Mouse (Mus musculus): ENCODE measurements around the gene Gadd45g. TPM values are rescaled to one million over a fixed set of nuclear protein-coding genes. Genes with fewer than 3 reads are reported as not detected.
A peak's percentile ranks its signal among the peaks of the same experiment; 100 is the strongest.

Gadd45g gene
- polyA plus RNA-seq, 1 experiment from 2014 or later, result 33.0 TPM

DNA sequence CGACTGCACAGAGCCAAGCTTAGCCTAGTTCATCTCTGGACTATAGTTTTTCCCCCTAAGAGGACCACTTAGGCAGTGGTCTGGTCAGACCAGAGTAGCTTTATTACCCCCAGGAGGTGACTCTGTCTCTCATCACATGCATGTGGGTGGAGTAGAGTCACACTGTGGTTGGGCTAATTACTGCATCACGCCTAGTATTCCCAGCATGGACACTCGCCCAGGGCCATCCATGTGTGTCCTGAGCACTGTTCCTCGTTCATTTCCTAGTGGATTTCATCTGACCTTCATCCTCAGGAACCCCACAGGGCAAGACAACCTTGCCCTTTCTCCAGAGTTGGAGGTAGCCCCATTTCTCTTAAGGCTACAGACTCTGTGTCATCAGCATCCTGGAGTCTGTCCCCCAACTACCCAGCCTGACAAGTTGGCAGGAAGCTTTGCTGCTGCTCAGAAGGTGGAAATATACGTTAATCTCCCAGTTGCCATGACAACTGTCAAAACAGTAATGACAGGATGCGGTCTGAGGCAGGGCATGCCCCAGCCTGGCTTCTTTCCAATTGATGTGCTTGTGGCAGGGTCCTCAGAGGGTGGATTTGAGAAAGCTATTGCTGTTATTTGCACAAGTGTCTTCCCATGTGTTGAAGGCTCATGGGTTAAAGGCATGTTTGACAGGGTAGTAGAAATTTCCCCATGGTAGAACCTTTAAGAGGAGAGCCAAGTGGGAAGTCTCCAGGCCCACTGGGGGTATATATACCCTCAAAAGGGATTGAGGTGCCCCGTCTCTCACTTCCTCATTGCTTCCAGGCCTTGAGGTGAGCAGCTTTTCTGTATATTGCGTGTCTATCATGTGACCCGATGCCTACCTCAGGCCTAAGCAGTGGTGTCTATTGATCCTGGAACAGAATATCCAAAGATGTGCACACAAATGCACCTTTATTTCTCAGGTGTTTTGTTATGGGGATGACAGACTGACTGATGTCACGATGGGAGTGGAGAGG lies 32.6 kb upstream of the Gadd45g start:
- no peak overlapping the region for H3K4me3 ChIP-seq (ENCODE audit: low read depth, low read length)
- no peak overlapping the region for H3K4me2 ChIP-seq (ENCODE audit: low read length)
- no peaks in the 10 kb centered on the region for H3K36me3 ChIP-seq (ENCODE audit: control insufficient read depth, insufficient read depth, low read length)
- WGBS, result 48% methylated on average over 10 of the region's 10 CpGs
- DNase-seq (ENCODE audit: low spot score) (no peak), ATAC-seq (replicated peaks; ENCODE audit: low FRiP score, low TSS enrichment, low read depth) (no peak)
- no peak overlapping the region for H3K27ac ChIP-seq (ENCODE audit: low read depth)
- H3K4me1 ChIP-seq (replicated peaks; ENCODE audit: control insufficient read depth, insufficient read depth, low read length), result peaks cover 11% of the 10 kb centered on the region
- H3K9ac ChIP-seq (ENCODE audit: low read length), result no peak overlapping the region
- H3K9me3 ChIP-seq (ENCODE audit: control insufficient read depth, low read length), result no peaks in the 10 kb centered on the region
- no peaks in the 10 kb centered on the region for H3K27me3 ChIP-seq (replicated peaks; ENCODE audit: control insufficient read depth, insufficient read depth, low read length)

DNA sequence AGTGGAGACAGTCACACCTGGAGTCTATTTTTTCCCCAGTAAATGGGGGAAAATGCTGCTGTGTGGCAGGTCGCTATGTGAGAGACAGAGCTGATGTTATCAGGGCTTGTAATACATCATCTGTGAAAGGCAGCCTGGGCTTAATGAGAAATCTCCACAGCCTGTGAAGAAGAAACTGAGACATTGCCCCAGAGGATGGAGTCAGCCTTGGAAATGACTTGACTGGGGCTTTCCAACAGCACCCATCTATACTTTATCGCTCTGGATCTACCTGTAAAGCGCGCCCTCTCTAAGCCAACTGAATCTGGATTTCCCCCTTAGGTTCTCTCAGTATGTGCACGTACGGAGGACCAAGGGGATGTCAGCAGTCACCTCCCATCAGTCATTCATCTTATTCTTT lies 31.8 kb upstream of the Gadd45g start:
- DNase-seq (ENCODE audit: low spot score) (no peak), ATAC-seq (replicated peaks; ENCODE audit: low FRiP score, low TSS enrichment, low read depth) (no peak)
- Histone ChIP-seq H3K36me3 (ENCODE audit: control insufficient read depth, insufficient read depth, low read length) (no peaks in the 10 kb centered on the region), H3K4me1 (replicated peaks; ENCODE audit: control insufficient read depth, insufficient read depth, low read length) (peaks cover 11% of the 10 kb centered on the region), H3K9me3 (ENCODE audit: control insufficient read depth, low read length) (no peaks in the 10 kb centered on the region), H3K27ac (ENCODE audit: low read depth) (no peak overlapping the region), H3K4me2 (ENCODE audit: low read length) (no peak overlapping the region), H3K9ac (ENCODE audit: low read length) (no peak overlapping the region), H3K27me3 (replicated peaks; ENCODE audit: control insufficient read depth, insufficient read depth, low read length) (no peaks in the 10 kb centered on the region), H3K4me3 (ENCODE audit: low read depth, low read length) (no peak overlapping the region)
- WGBS, result 85% methylated on average over 6 of the region's 6 CpGs

DNA sequence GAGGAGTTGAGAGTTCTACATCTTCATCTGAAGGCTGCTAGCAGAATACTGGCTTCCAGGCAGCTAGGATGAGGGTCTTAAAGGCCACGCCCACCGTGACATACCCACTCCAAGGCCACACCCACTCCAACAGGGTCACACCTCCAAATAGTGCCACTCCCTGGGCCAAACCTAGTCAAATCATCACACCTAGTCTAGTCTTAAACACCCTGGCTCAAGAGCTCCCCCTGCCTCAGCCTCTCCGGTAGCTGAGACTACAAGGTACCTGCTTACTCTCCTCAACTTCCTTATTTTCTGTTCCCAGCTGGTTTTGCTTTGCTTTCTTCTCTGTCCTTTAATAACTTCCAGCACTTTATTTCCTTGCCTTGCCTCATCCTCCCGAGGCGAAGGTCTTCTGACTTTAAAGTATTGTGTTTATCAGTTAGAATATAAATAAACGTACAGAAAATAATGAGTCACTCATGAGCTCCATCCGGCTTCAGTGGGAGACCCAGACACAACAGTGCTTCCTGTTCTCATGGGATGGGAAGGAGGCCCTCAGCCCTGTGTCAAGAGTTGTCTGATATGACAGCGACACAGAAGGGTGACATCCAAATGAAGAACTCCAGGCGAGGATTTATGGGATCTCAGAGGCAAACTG lies 30.5 kb upstream of the Gadd45g start:
- Histone ChIP-seq H3K4me2 (ENCODE audit: low read length) (no peak overlapping the region), H3K9ac (ENCODE audit: low read length) (no peak overlapping the region), H3K9me3 (ENCODE audit: control insufficient read depth, low read length) (no peaks in the 10 kb centered on the region), H3K4me1 (replicated peaks; ENCODE audit: control insufficient read depth, insufficient read depth, low read length) (peaks cover 11% of the 10 kb centered on the region), H3K27me3 (replicated peaks; ENCODE audit: control insufficient read depth, insufficient read depth, low read length) (no peaks in the 10 kb centered on the region), H3K36me3 (ENCODE audit: control insufficient read depth, insufficient read depth, low read length) (no peaks in the 10 kb centered on the region), H3K4me3 (ENCODE audit: low read depth, low read length) (no peak overlapping the region), H3K27ac (ENCODE audit: low read depth) (peak overlapping the region; percentile 30; the same call in 1 of the 2 replicates)
- ATAC-seq (replicated peaks; ENCODE audit: low FRiP score, low TSS enrichment, low read depth) (no peak), DNase-seq (ENCODE audit: low spot score) (no peak)
- 50% methylated on average over 9 of the region's 9 CpGs for WGBS

- 60% methylated on average over 5 of the region's 5 CpGs for WGBS
- H3K27ac ChIP-seq (ENCODE audit: low read depth), result peak overlapping the region; percentile 30; the same call in 1 of the 2 replicates
- no peak; the same call in 1 of the 2 replicates for ATAC-seq (replicated peaks; ENCODE audit: low FRiP score, low TSS enrichment, low read depth)
Measured at GRCm38 (mm10) chr13:51816559-51817041, 29.9 kb upstream of the Gadd45g start.

DNA sequence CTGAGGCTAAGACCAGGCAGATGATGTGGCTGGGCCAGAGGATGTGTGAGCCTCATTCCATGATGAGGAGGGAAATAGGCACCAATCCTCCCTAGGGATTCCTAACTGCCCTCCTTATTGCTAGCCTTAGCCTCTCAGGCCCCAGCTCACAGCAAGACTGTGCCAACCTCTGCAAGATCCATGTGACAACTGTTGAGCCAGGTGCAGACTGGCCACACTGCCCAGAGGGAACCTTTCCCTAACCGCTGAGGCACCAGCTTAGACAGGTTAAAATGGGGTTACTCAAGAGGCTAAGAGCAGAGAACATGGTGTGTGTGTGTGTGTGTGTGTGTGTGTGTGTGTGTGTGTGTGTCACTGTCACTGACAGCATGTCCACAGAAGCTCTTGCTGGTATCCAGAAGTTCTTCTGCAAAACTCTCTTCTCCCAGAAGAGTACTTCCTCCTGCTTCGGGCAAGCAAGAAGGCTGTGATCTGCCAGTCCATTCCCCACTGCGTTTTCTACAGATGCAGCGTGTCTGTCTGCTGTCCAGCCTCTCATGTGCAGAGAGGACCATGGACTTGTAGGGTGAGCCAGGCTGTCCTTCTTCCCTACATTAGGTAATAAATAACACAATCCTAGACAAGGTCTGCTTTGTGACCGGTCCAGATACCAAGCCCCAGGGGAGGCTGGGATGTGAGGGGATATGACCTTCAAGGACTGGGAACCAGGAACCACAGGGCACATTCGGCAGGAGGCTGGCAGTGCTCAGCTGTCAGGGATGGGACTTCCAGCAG lies 28.1 kb upstream of the Gadd45g start:
- H3K9ac ChIP-seq (ENCODE audit: low read length), result no peak overlapping the region
- H3K4me2 ChIP-seq (ENCODE audit: low read length), result no peak overlapping the region
- no peak overlapping the region for H3K4me3 ChIP-seq (ENCODE audit: low read depth, low read length)
- no peak for ATAC-seq (replicated peaks; ENCODE audit: low FRiP score, low TSS enrichment, low read depth)
- 36% methylated on average over 6 of the region's 6 CpGs for WGBS
- H3K9me3 ChIP-seq (ENCODE audit: control insufficient read depth, low read length), result no peaks in the 10 kb centered on the region
- H3K27ac ChIP-seq (ENCODE audit: low read depth), result no peak overlapping the region
- no peaks in the 10 kb centered on the region for H3K36me3 ChIP-seq (ENCODE audit: control insufficient read depth, insufficient read depth, low read length)
- no peak for DNase-seq (ENCODE audit: low spot score)
- H3K27me3 ChIP-seq (replicated peaks; ENCODE audit: control insufficient read depth, insufficient read depth, low read length), result no peaks in the 10 kb centered on the region
- H3K4me1 ChIP-seq (replicated peaks; ENCODE audit: control insufficient read depth, insufficient read depth, low read length), result peaks cover 13% of the 10 kb centered on the region

More at GRCm38 (mm10) chr13:51816559-51817041, 29.9 kb upstream of the Gadd45g start:
- Histone ChIP-seq H3K4me3 (ENCODE audit: low read depth, low read length) (no peak overlapping the region), H3K27me3 (replicated peaks; ENCODE audit: control insufficient read depth, insufficient read depth, low read length) (no peaks in the 10 kb centered on the region), H3K4me2 (ENCODE audit: low read length) (no peak overlapping the region), H3K9me3 (ENCODE audit: control insufficient read depth, low read length) (no peaks in the 10 kb centered on the region), H3K4me1 (replicated peaks; ENCODE audit: control insufficient read depth, insufficient read depth, low read length) (peaks cover 11% of the 10 kb centered on the region), H3K9ac (ENCODE audit: low read length) (no peak overlapping the region), H3K36me3 (ENCODE audit: control insufficient read depth, insufficient read depth, low read length) (no peaks in the 10 kb centered on the region)
- DNase-seq (ENCODE audit: low spot score), result no peak

- ATAC-seq (replicated peaks; ENCODE audit: low FRiP score, low TSS enrichment, low read depth), result no peak
- peaks cover 15% of the 10 kb centered on the region for H3K4me1 ChIP-seq (replicated peaks; ENCODE audit: control insufficient read depth, insufficient read depth, low read length)
- H3K36me3 ChIP-seq (ENCODE audit: control insufficient read depth, insufficient read depth, low read length), result no peaks in the 10 kb centered on the region
- H3K9me3 ChIP-seq (ENCODE audit: control insufficient read depth, low read length), result no peaks in the 10 kb centered on the region
- no peak overlapping the region for H3K4me3 ChIP-seq (ENCODE audit: low read depth, low read length)
- no peak overlapping the region for H3K4me2 ChIP-seq (ENCODE audit: low read length)
- H3K27me3 ChIP-seq (replicated peaks; ENCODE audit: control insufficient read depth, insufficient read depth, low read length), result no peaks in the 10 kb centered on the region
- H3K27ac ChIP-seq (ENCODE audit: low read depth), result no peak overlapping the region
- no peak for DNase-seq (ENCODE audit: low spot score)
- no peak overlapping the region for H3K9ac ChIP-seq (ENCODE audit: low read length)
- 43% methylated on average over 3 of the region's 3 CpGs for WGBS
Measured at GRCm38 (mm10) chr13:51818944-51819326, 27.5 kb upstream of the Gadd45g start.

GRCm38 (mm10) chr13:51819351-51819750 lies 27.1 kb upstream of the Gadd45g start:
- Histone ChIP-seq H3K4me3 (ENCODE audit: low read depth, low read length) (no peak overlapping the region), H3K36me3 (ENCODE audit: control insufficient read depth, insufficient read depth, low read length) (no peaks in the 10 kb centered on the region), H3K9me3 (ENCODE audit: control insufficient read depth, low read length) (no peaks in the 10 kb centered on the region), H3K27ac (ENCODE audit: low read depth) (no peak overlapping the region), H3K4me2 (ENCODE audit: low read length) (no peak overlapping the region), H3K4me1 (replicated peaks; ENCODE audit: control insufficient read depth, insufficient read depth, low read length) (peaks cover 19% of the 10 kb centered on the region), H3K27me3 (replicated peaks; ENCODE audit: control insufficient read depth, insufficient read depth, low read length) (no peaks in the 10 kb centered on the region), H3K9ac (ENCODE audit: low read length) (no peak overlapping the region)
- no peak for ATAC-seq (replicated peaks; ENCODE audit: low FRiP score, low TSS enrichment, low read depth)
- no peak for DNase-seq (ENCODE audit: low spot score)
- 70% methylated on average over 6 of the region's 6 CpGs for whole genome bisulfite sequencing

- 47% methylated on average over 3 of the region's 3 CpGs for WGBS
- H3K27ac ChIP-seq (ENCODE audit: low read depth), result no peak overlapping the region
Measured at GRCm38 (mm10) chr13:51821988-51822387, 24.5 kb upstream of the Gadd45g start.

More at GRCm38 (mm10) chr13:51821988-51822387, 24.5 kb upstream of the Gadd45g start:
- Histone ChIP-seq H3K9me3 (ENCODE audit: control insufficient read depth, low read length) (no peaks in the 10 kb centered on the region), H3K4me3 (ENCODE audit: low read depth, low read length) (no peak overlapping the region), H3K4me2 (ENCODE audit: low read length) (no peak overlapping the region), H3K27me3 (replicated peaks; ENCODE audit: control insufficient read depth, insufficient read depth, low read length) (no peaks in the 10 kb centered on the region), H3K9ac (ENCODE audit: low read length) (no peak overlapping the region), H3K4me1 (replicated peaks; ENCODE audit: control insufficient read depth, insufficient read depth, low read length) (peaks cover 17% of the 10 kb centered on the region), H3K36me3 (ENCODE audit: control insufficient read depth, insufficient read depth, low read length) (no peaks in the 10 kb centered on the region)
- DNase-seq (ENCODE audit: low spot score), result no peak
- no peak for ATAC-seq (replicated peaks; ENCODE audit: low FRiP score, low TSS enrichment, low read depth)

Measured in intestine, embryonic 14.5 days (tissue).